Mouse (Mus musculus) ZHBTc4 (cell line): ENCODE measurements around the gene Trim3.
A peak's percentile ranks its signal among the peaks of the same experiment; 100 is the strongest.

Experiments used
- DNase-seq: peaks from one replicate; pipeline ENCODE4 v3.0.0-alpha.2; 2011; ENCODE audit warnings: low read depth, low spot score

The Trim3 gene

GRCm38 (mm10) chr7:105633127-105633800 is at the start of gene Trim3:
Gene Trim3, minus strand, starts transcription at chr7:105633571.
- peak; percentile 92 for DNase-seq

- DNase-seq, result peak; percentile 94
Measured at GRCm38 (mm10) chr7:105650639-105651435, 17.5 kb upstream of the Trim3 start, which contains the start of gene Dnhd1. Gene Dnhd1, plus strand, starts transcription at chr7:105650827.

GRCm38 (mm10) chr7:105641936-105642335 is 8.6 kb upstream of the Trim3 start:
- no peak for DNase-seq

GRCm38 (mm10) chr7:105640894-105641255 is 7.5 kb upstream of the Trim3 start:
- DNase-seq, result peak; percentile 31

GRCm38 (mm10) chr7:105640233-105640893 is 7.0 kb upstream of the Trim3 start, which contains the start of the genes Arfip2 and Gm45799:
Gene Arfip2, minus strand, starts transcription at chr7:105640416.
Gene Gm45799, plus strand, starts transcription at chr7:105640552.
- peak; percentile 96 for DNase-seq

- DNase-seq, result no peak
Measured at GRCm38 (mm10) chr7:105639756-105640155, 6.4 kb upstream of the Trim3 start, which contains the start of gene Timm10b. Gene Timm10b, plus strand, starts transcription at chr7:105640056.

- DNase-seq, result no peak
Measured at GRCm38 (mm10) chr7:105639304-105639703, 5.9 kb upstream of the Trim3 start.

GRCm38 (mm10) chr7:105638776-105639175 is 5.4 kb upstream of the Trim3 start:
- no peak for DNase-seq

- no peak for DNase-seq
Measured at GRCm38 (mm10) chr7:105635726-105636125, 2.4 kb upstream of the Trim3 start.

GRCm38 (mm10) chr7:105634272-105634920 is 1.0 kb upstream of the Trim3 start:
- no peak for DNase-seq

- no peak for DNase-seq
Measured at GRCm38 (mm10) chr7:105633801-105634135, 397 bp upstream of the Trim3 start.

- peak; percentile 22 for DNase-seq
Measured at GRCm38 (mm10) chr7:105632551-105632972, 809 bp downstream of the Trim3 start.

GRCm38 (mm10) chr7:105628633-105629032 is 4.7 kb downstream of the Trim3 start:
- no peak for DNase-seq

- no peak for DNase-seq
Measured at GRCm38 (mm10) chr7:105625397-105625796, 8.0 kb downstream of the Trim3 start.

GRCm38 (mm10) chr7:105621646-105622292 is 11.6 kb downstream of the Trim3 start:
- DNase-seq, result peak; percentile 48

GRCm38 (mm10) chr7:105621053-105621452 is 12.3 kb downstream of the Trim3 start:
- no peak for DNase-seq

GRCm38 (mm10) chr7:105619701-105620100 is 13.7 kb downstream of the Trim3 start:
- no peak for DNase-seq

GRCm38 (mm10) chr7:105617810-105618209 is 15.6 kb downstream of the Trim3 start:
- DNase-seq, result peak; percentile 21

- no peak for DNase-seq
Measured at GRCm38 (mm10) chr7:105616561-105616960, 16.8 kb downstream of the Trim3 start.

- no peak for DNase-seq
Measured at GRCm38 (mm10) chr7:105615720-105616119, 17.7 kb downstream of the Trim3 start.

- DNase-seq, result no peak
Measured at GRCm38 (mm10) chr7:105614400-105614799, 19.0 kb downstream of the Trim3 start.
